Mouse (Mus musculus) forebrain, postnatal 0 days (tissue): ENCODE measurements at regions not wholly inside any gene's neighbourhood (a gene's known extent, or its start where the extent isn't known, plus 50 kb on each side); places are given as distances from the start of the nearest gene placed in this dataset.

Experiments used
- ATAC-seq: fragments of 200-750 bp; cut with Nextera tagmentation; 2 replicates; pipeline ENCODE4 v1.8.0; 2017; ENCODE audit warnings: mild to moderate bottlenecking, moderate library complexity
- DNase-seq: peaks from one replicate; pipeline ENCODE4 v3.0.0-alpha.2; 2015
- H3K27ac ChIP-seq: fragments of 300-500 bp; sonication (generic); 2 replicates; pipeline ENCODE4 v1.5.1; 2014; ENCODE audit warnings: low read depth, mild to moderate bottlenecking, antibody characterized with exemption, low read length, moderate library complexity, mixed read lengths
- H3K27me3 ChIP-seq: fragments of 300-500 bp; sonication (generic); 2 replicates; pipeline ENCODE4 v1.6.1; 2014; ENCODE audit warnings: mild to moderate bottlenecking, low read length, mixed read lengths; ENCODE audit not compliant: insufficient read depth
- H3K36me3 ChIP-seq: fragments of 300-500 bp; sonication (generic); 2 replicates; pipeline ENCODE4 v1.6.1; 2014; ENCODE audit warnings: mild to moderate bottlenecking, moderate library complexity; ENCODE audit not compliant: insufficient read depth
- H3K4me1 ChIP-seq: fragments of 300-500 bp; sonication (generic); 2 replicates; pipeline ENCODE4 v1.6.1; 2014; ENCODE audit warnings: antibody characterized with exemption; ENCODE audit not compliant: insufficient read depth
- H3K4me2 ChIP-seq: fragments of 300-500 bp; sonication (generic); 2 replicates; pipeline ENCODE4 v1.6.1; 2014; ENCODE audit warnings: low read depth, mild to moderate bottlenecking, moderate library complexity
- H3K4me3 ChIP-seq: fragments of 300-500 bp; sonication (generic); 2 replicates; pipeline ENCODE4 v1.5.1; 2014; ENCODE audit warnings: low read depth, low read length, mixed read lengths
- H3K9ac ChIP-seq: fragments of 300-500 bp; sonication (generic); 2 replicates; pipeline ENCODE4 v1.6.1; 2014; ENCODE audit warnings: mild to moderate bottlenecking
- H3K9me3 ChIP-seq: fragments of 300-500 bp; sonication (generic); 2 replicates; pipeline ENCODE4 v1.6.1; 2016; ENCODE audit warnings: low read length
- CTCF ChIP-seq: sonication (generic); IDR thresholded peaks from 2 replicates; pipeline ENCODE4 v1.5.1; 2016; ENCODE audit warnings: antibody characterized with exemption, control low read depth, low read depth
- WGBS: fragments of 180-500 bp; shearing (Covaris S2); extraction: QIAGEN DNeasy Blood & Tissue Kit; methylation state at CpG from one replicate; pipeline ENCODE4 v1.1.7; 2014; 5-methylcytosine and 5-hydroxymethylcytosine counted together

GRCm38 (mm10) chr11:42942284-42942683, 93.3 kb upstream of the Gm9972 start:
- H3K27ac ChIP-seq = no peak overlapping the region
- H3K36me3 ChIP-seq = no peaks in the 10 kb centered on the region
- 77% methylated on average over 3 of the region's 3 CpGs for WGBS
- no peaks in the 10 kb centered on the region for H3K27me3 ChIP-seq
- H3K4me1 ChIP-seq = no peaks in the 10 kb centered on the region
- H3K4me3 ChIP-seq = no peak overlapping the region
- no peak for DNase-seq
- no peak for TF ChIP-seq CTCF
- ATAC-seq = no peak
- H3K9me3 ChIP-seq = no peaks in the 10 kb centered on the region
- H3K4me2 ChIP-seq = no peak overlapping the region
- no peak overlapping the region for H3K9ac ChIP-seq

- H3K36me3 ChIP-seq = no peaks in the 10 kb centered on the region
- DNase-seq (no peak), ATAC-seq (no peak)
- no peak overlapping the region for H3K9ac ChIP-seq
- TF ChIP-seq CTCF = no peak
- no peaks in the 10 kb centered on the region for H3K4me1 ChIP-seq
- no peaks in the 10 kb centered on the region for H3K9me3 ChIP-seq
- no peaks in the 10 kb centered on the region for H3K27me3 ChIP-seq
- no peak overlapping the region for H3K4me2 ChIP-seq
- WGBS = 82% methylated on average over 3 of the region's 3 CpGs
- no peak overlapping the region for H3K4me3 ChIP-seq
- no peak overlapping the region for H3K27ac ChIP-seq
Measured at GRCm38 (mm10) chr11:42944573-42944972, 91.0 kb upstream of the Gm9972 start.

GRCm38 (mm10) chr11:42949823-42950222, 85.7 kb upstream of the Gm9972 start:
- Histone ChIP-seq H3K4me1 (no peaks in the 10 kb centered on the region), H3K4me3 (no peak overlapping the region), H3K4me2 (no peak overlapping the region), H3K9me3 (no peaks in the 10 kb centered on the region), H3K36me3 (no peaks in the 10 kb centered on the region), H3K9ac (no peak overlapping the region), H3K27me3 (no peaks in the 10 kb centered on the region), H3K27ac (no peak overlapping the region)
- WGBS = 89% methylated on average over 1 of the region's 1 CpGs
- no peak for TF ChIP-seq CTCF
- ATAC-seq (no peak), DNase-seq (no peak)

GRCm38 (mm10) chr11:42954169-42954568, 81.4 kb upstream of the Gm9972 start:
- no peak for DNase-seq
- TF ChIP-seq CTCF = no peak
- 71% methylated on average over 5 of the region's 5 CpGs for WGBS
- no peaks in the 10 kb centered on the region for H3K9me3 ChIP-seq
- no peak overlapping the region for H3K27ac ChIP-seq
- no peak for ATAC-seq
- no peaks in the 10 kb centered on the region for H3K4me1 ChIP-seq
- no peaks in the 10 kb centered on the region for H3K27me3 ChIP-seq
- no peak overlapping the region for H3K9ac ChIP-seq
- no peak overlapping the region for H3K4me3 ChIP-seq
- H3K4me2 ChIP-seq = no peak overlapping the region
- H3K36me3 ChIP-seq = no peaks in the 10 kb centered on the region

GRCm38 (mm10) chr11:42965732-42966131, 69.8 kb upstream of the Gm9972 start:
- Histone ChIP-seq H3K9me3 (no peaks in the 10 kb centered on the region), H3K27ac (no peak overlapping the region), H3K36me3 (no peaks in the 10 kb centered on the region), H3K4me2 (no peak overlapping the region), H3K4me1 (no peaks in the 10 kb centered on the region), H3K4me3 (no peak overlapping the region), H3K9ac (no peak overlapping the region), H3K27me3 (no peaks in the 10 kb centered on the region)
- TF ChIP-seq CTCF = no peak
- no peak for DNase-seq
- 45% methylated on average over 1 of the region's 1 CpGs for WGBS
- ATAC-seq = no peak

- no peaks in the 10 kb centered on the region for H3K36me3 ChIP-seq
- ATAC-seq = no peak
- H3K4me3 ChIP-seq = no peak overlapping the region
- H3K27me3 ChIP-seq = no peaks in the 10 kb centered on the region
- H3K9me3 ChIP-seq = no peaks in the 10 kb centered on the region
- H3K4me1 ChIP-seq = no peaks in the 10 kb centered on the region
- TF ChIP-seq CTCF = no peak
- 48% methylated on average over 2 of the region's 2 CpGs for WGBS
- no peak overlapping the region for H3K9ac ChIP-seq
- no peak for DNase-seq
- H3K4me2 ChIP-seq = no peak overlapping the region
- H3K27ac ChIP-seq = no peak overlapping the region
Measured at GRCm38 (mm10) chr11:42978245-42978644, 57.3 kb upstream of the Gm9972 start.
